Mouse (Mus musculus) hindbrain, embryonic 12.5 days (tissue): ENCODE results near the gene Zfp14. TPM values are rescaled to one million over a fixed set of nuclear protein-coding genes. Genes with fewer than 3 reads are reported as not detected.

Experiments
- ATAC-seq: fragments of 200-750 bp; cut with Nextera tagmentation; 2 replicates; pipeline ENCODE4 v1.8.0; 2017; ENCODE audit warnings: moderate TSS enrichment; ENCODE audit not compliant: low FRiP score
- H3K27ac ChIP-seq: fragments of 300-500 bp; sonication (generic); 2 replicates; pipeline ENCODE4 v1.5.1; 2016; ENCODE audit warnings: mild to moderate bottlenecking
- H3K27me3 ChIP-seq: fragments of 300-500 bp; sonication (generic); 2 replicates; pipeline ENCODE4 v1.6.1; 2016; ENCODE audit warnings: mild to moderate bottlenecking
- H3K36me3 ChIP-seq: fragments of 300-500 bp; sonication (generic); 2 replicates; pipeline ENCODE4 v1.6.1; 2016; ENCODE audit warnings: mild to moderate bottlenecking
- H3K4me1 ChIP-seq: fragments of 300-500 bp; sonication (generic); 2 replicates; pipeline ENCODE4 v1.6.1; 2016
- H3K4me2 ChIP-seq: fragments of 300-500 bp; sonication (generic); replicated peaks from 2 replicates; pipeline ENCODE4 v1.6.1; 2016; ENCODE audit warnings: mild to moderate bottlenecking
- H3K4me3 ChIP-seq: fragments of 300-500 bp; sonication (generic); 2 replicates; pipeline ENCODE4 v1.5.1; 2016; ENCODE audit warnings: mild to moderate bottlenecking
- H3K9ac ChIP-seq: fragments of 300-500 bp; sonication (generic); 2 replicates; pipeline ENCODE4 v1.6.1; 2016; ENCODE audit warnings: mild to moderate bottlenecking, moderate library complexity
- H3K9me3 ChIP-seq: fragments of 300-500 bp; sonication (generic); replicated peaks from 2 replicates; pipeline ENCODE4 v1.6.1; 2016; ENCODE audit warnings: mild to moderate bottlenecking
- WGBS: fragments of 180-500 bp; shearing (Covaris S2); methylation state at CpG from one replicate; pipeline ENCODE4 v1.1.7; 2016; 5-methylcytosine and 5-hydroxymethylcytosine counted together
- polyA plus RNA-seq: library from polyadenylated mRNA; unstranded; fragments of >200 nt; fragmentation: Nextera tagmentation; extraction: Ambion mirVana; gene quantifications from 2 replicates; pipeline ENCODE4 v1.2.1, GENCODE M21; 2016

The Zfp14 gene
- polyA plus RNA-seq, 1 experiment from 2014 or later = 7.1 TPM

GRCm38 (mm10) chr7:30072146-30073028, 21.2 kb upstream of the Zfp14 start, which contains the start of gene Zfp82:
Gene Zfp82, minus strand, starts transcription at chr7:30072900.
- H3K4me1 ChIP-seq = peaks cover 3% of the 10 kb centered on the region; the same call in 1 of the 2 replicates
- WGBS = under 1% methylated on average over 50 of the region's 50 CpGs
- peak within 1 kb of the TSS; percentile 85 for H3K27ac ChIP-seq
- peak within 1 kb of the TSS; percentile 80 for H3K9ac ChIP-seq
- H3K9me3 ChIP-seq = no peaks in the 10 kb centered on the region
- peak; percentile 93 for ATAC-seq
- peaks cover 27% of the 10 kb centered on the region for H3K36me3 ChIP-seq
- peak within 1 kb of the TSS; percentile 93 for H3K4me2 ChIP-seq
- H3K27me3 ChIP-seq = no peaks in the 10 kb centered on the region
- H3K4me3 ChIP-seq = peak within 1 kb of the TSS; percentile 70

GRCm38 (mm10) chr7:30064622-30065021, 13.4 kb upstream of the Zfp14 start:
- Histone ChIP-seq H3K36me3 (peaks cover 61% of the 10 kb centered on the region), H3K27ac (no peak overlapping the region), H3K9me3 (no peaks in the 10 kb centered on the region), H3K9ac (no peak overlapping the region), H3K4me3 (no peak overlapping the region), H3K4me1 (no peaks in the 10 kb centered on the region), H3K4me2 (no peak overlapping the region), H3K27me3 (no peaks in the 10 kb centered on the region)
- ATAC-seq = no peak
- 81% methylated on average over 5 of the region's 5 CpGs for whole genome bisulfite sequencing

DNA sequence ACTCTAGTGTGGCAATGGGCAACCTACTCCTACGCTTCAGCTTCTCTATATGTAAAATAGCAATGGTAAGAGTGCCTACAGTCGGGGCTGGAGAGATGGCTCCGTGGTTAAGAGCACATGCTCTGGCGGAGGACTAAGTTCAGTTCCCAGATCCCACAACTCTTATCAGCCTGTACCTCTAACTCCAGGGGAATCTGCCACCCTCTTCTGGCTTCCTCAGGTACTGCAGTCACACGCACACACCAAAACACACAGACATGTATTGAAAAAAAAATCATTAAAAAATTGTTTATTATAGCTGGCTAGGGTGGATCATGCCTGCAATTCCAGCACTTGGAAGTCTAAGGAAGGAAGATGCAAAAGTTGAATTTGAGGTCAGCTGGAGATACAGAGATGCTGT, 11.3 kb upstream of the Zfp14 start:
- H3K4me1 ChIP-seq = no peaks in the 10 kb centered on the region
- WGBS = 85% methylated on average over 5 of the region's 5 CpGs
- no peak for ATAC-seq
- H3K4me3 ChIP-seq = no peak overlapping the region
- no peaks in the 10 kb centered on the region for H3K9me3 ChIP-seq
- H3K9ac ChIP-seq = no peak overlapping the region
- H3K4me2 ChIP-seq = no peak overlapping the region
- no peaks in the 10 kb centered on the region for H3K27me3 ChIP-seq
- no peak overlapping the region for H3K27ac ChIP-seq
- peaks cover 55% of the 10 kb centered on the region for H3K36me3 ChIP-seq

DNA sequence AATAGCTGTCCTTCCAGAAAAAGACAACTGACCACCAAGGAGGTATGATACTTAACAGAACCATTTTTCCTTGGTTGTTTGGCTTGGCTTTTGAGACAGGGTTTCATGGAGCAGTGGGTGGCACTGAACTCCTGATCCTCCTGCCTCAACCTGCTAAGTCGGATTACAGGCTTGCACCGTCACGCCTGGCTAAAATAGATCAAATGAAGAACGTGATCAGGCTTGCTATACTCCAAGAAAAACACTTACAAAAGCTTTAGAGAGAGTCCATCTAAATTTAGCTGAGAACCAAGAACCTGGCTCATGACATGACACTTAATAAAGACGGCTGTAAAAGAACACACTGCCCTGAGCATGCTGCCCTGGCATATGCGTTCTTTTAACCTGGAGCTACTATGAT, 9.2 kb upstream of the Zfp14 start:
- ATAC-seq = no peak
- Histone ChIP-seq H3K9me3 (no peaks in the 10 kb centered on the region), H3K4me1 (no peaks in the 10 kb centered on the region), H3K4me2 (no peak overlapping the region), H3K27ac (no peak overlapping the region), H3K36me3 (peaks cover 66% of the 10 kb centered on the region), H3K27me3 (no peaks in the 10 kb centered on the region), H3K9ac (no peak overlapping the region), H3K4me3 (no peak overlapping the region)
- 92% methylated on average over 6 of the region's 6 CpGs for WGBS

- no peak overlapping the region for H3K27ac ChIP-seq
- no peaks in the 10 kb centered on the region for H3K9me3 ChIP-seq
- H3K4me1 ChIP-seq = peaks cover 12% of the 10 kb centered on the region
- H3K4me2 ChIP-seq = no peak overlapping the region
- 12% methylated on average over 3 of the region's 3 CpGs for WGBS
- H3K27me3 ChIP-seq = no peaks in the 10 kb centered on the region
- no peak overlapping the region for H3K9ac ChIP-seq
- H3K36me3 ChIP-seq = peaks cover 23% of the 10 kb centered on the region
- no peak overlapping the region for H3K4me3 ChIP-seq
- ATAC-seq = no peak
Observed at GRCm38 (mm10) chr7:30053591-30053990, 2.4 kb upstream of the Zfp14 start.

GRCm38 (mm10) chr7:30048126-30048525, 3.1 kb downstream of the Zfp14 start:
- Histone ChIP-seq H3K27me3 (no peaks in the 10 kb centered on the region), H3K9ac (no peak overlapping the region), H3K36me3 (no peaks in the 10 kb centered on the region), H3K27ac (no peak overlapping the region), H3K9me3 (no peaks in the 10 kb centered on the region), H3K4me1 (peaks cover 12% of the 10 kb centered on the region), H3K4me2 (no peak overlapping the region), H3K4me3 (no peak overlapping the region)
- WGBS = 94% methylated on average over 4 of the region's 4 CpGs
- ATAC-seq = no peak

GRCm38 (mm10) chr7:30044354-30044753, 6.8 kb downstream of the Zfp14 start:
- no peak overlapping the region for H3K27ac ChIP-seq
- H3K4me3 ChIP-seq = no peak overlapping the region
- peaks cover 7% of the 10 kb centered on the region for H3K36me3 ChIP-seq
- H3K4me1 ChIP-seq = no peaks in the 10 kb centered on the region
- 61% methylated on average over 9 of the region's 9 CpGs for WGBS
- no peak overlapping the region for H3K4me2 ChIP-seq
- no peaks in the 10 kb centered on the region for H3K9me3 ChIP-seq
- no peak for ATAC-seq
- no peak overlapping the region for H3K9ac ChIP-seq
- no peaks in the 10 kb centered on the region for H3K27me3 ChIP-seq

DNA sequence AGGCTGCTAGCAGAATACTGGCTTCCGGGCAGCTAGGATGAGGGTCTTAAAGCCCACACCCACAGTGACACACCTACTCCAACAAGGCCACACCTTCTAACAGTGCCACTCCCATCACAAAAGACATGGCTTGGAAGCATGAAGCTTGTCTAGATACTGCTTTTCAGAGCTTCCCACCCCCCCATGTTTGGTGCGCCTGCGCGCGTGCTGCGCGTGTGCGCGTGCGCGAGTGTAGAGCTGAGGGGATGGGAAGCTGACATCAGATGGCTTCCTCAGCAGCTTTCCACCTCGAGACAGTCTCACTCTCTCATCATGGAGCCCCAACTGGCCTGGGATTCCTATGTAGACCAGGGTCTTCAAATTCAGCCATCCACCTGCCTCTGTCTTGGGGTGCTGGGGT, 16.8 kb downstream of the Zfp14 start:
- no peak overlapping the region for H3K4me3 ChIP-seq
- peaks cover 26% of the 10 kb centered on the region for H3K36me3 ChIP-seq
- no peak overlapping the region for H3K27ac ChIP-seq
- H3K9ac ChIP-seq = no peak overlapping the region
- 96% methylated on average over 12 of the region's 12 CpGs for WGBS
- no peak for ATAC-seq
- no peaks in the 10 kb centered on the region for H3K27me3 ChIP-seq
- H3K4me2 ChIP-seq = no peak overlapping the region
- H3K9me3 ChIP-seq = no peaks in the 10 kb centered on the region
- no peaks in the 10 kb centered on the region for H3K4me1 ChIP-seq

- Histone ChIP-seq H3K27ac (no peak overlapping the region), H3K4me2 (no peak overlapping the region), H3K4me1 (no peaks in the 10 kb centered on the region), H3K4me3 (no peak overlapping the region), H3K9me3 (no peaks in the 10 kb centered on the region), H3K27me3 (no peaks in the 10 kb centered on the region), H3K9ac (no peak overlapping the region), H3K36me3 (peaks cover 7% of the 10 kb centered on the region)
- WGBS = 77% methylated on average over 3 of the region's 3 CpGs
- ATAC-seq = no peak
Observed at GRCm38 (mm10) chr7:30031379-30031778, 19.8 kb downstream of the Zfp14 start.

DNA sequence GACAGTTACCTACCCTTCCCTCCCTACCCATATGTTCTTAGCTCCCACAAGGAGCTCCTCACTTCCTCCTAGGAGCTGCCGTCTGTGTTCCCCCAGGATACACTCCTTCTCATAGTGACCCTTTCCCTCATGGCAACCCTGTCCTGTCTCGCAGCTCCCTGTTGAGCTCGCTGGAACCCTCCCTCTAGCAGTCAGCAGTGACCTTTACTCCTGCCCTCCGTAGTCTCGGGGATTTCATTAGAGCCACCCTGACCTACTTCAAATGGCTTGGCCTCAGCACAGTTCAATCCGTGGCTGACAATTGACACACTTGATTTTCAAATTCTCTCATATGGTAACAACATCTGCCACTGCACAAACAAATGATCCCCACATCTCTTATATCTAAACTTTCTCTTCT, 20.5 kb downstream of the Zfp14 start:
- Histone ChIP-seq H3K4me1 (no peaks in the 10 kb centered on the region), H3K36me3 (peaks cover 11% of the 10 kb centered on the region), H3K4me2 (no peak overlapping the region), H3K27ac (no peak overlapping the region), H3K9ac (no peak overlapping the region), H3K4me3 (no peak overlapping the region), H3K9me3 (no peaks in the 10 kb centered on the region), H3K27me3 (no peaks in the 10 kb centered on the region)
- ATAC-seq = no peak
- 29% methylated on average over 6 of the region's 6 CpGs for WGBS

- no peaks in the 10 kb centered on the region for H3K9me3 ChIP-seq
- H3K4me1 ChIP-seq = no peaks in the 10 kb centered on the region
- no peaks in the 10 kb centered on the region for H3K27me3 ChIP-seq
- 87% methylated on average over 3 of the region's 3 CpGs for WGBS
- H3K4me3 ChIP-seq = no peak overlapping the region
- no peak overlapping the region for H3K9ac ChIP-seq
- H3K27ac ChIP-seq = no peak overlapping the region
- ATAC-seq = no peak
- no peak overlapping the region for H3K4me2 ChIP-seq
- peaks cover 29% of the 10 kb centered on the region for H3K36me3 ChIP-seq
Observed at GRCm38 (mm10) chr7:30028572-30028971, 22.6 kb downstream of the Zfp14 start.

DNA sequence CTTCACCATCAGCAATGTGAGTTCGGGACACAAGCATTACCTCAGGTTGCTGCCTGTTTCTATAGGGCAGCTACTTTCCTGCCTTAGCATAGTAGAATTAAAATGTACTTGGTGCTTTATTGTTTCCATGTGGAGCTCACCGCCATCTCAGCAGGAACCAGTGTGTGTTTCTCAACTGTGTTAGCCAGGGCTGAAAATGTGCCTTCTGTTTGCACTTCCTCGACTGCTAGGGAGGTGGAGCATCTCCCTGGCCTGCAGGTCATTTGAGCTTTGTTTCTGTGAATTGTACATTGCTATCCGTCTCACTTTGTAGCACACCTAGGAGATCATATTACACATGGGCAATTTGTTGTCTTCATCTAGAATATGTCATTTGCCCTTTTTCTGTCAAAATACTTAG, 23.8 kb downstream of the Zfp14 start:
- no peak for ATAC-seq
- Histone ChIP-seq H3K27me3 (no peaks in the 10 kb centered on the region), H3K27ac (no peak overlapping the region), H3K4me3 (no peak overlapping the region), H3K4me1 (no peaks in the 10 kb centered on the region), H3K9me3 (no peaks in the 10 kb centered on the region), H3K4me2 (no peak overlapping the region), H3K36me3 (peaks cover 42% of the 10 kb centered on the region), H3K9ac (no peak overlapping the region)
- WGBS = 81% methylated on average over 4 of the region's 4 CpGs

GRCm38 (mm10) chr7:30025358-30025757, 25.8 kb downstream of the Zfp14 start:
- Histone ChIP-seq H3K4me3 (no peak overlapping the region), H3K36me3 (peaks cover 54% of the 10 kb centered on the region)
- WGBS = 80% methylated on average over 5 of the region's 5 CpGs

More at GRCm38 (mm10) chr7:30025358-30025757, 25.8 kb downstream of the Zfp14 start:
- no peak overlapping the region for H3K9ac ChIP-seq
- no peak overlapping the region for H3K27ac ChIP-seq
- H3K9me3 ChIP-seq = no peaks in the 10 kb centered on the region
- no peaks in the 10 kb centered on the region for H3K27me3 ChIP-seq
- H3K4me2 ChIP-seq = no peak overlapping the region
- ATAC-seq = no peak
- no peaks in the 10 kb centered on the region for H3K4me1 ChIP-seq
